ENCODE assay signal across 23 mouse cellular contexts in the genomic region with DNA sequence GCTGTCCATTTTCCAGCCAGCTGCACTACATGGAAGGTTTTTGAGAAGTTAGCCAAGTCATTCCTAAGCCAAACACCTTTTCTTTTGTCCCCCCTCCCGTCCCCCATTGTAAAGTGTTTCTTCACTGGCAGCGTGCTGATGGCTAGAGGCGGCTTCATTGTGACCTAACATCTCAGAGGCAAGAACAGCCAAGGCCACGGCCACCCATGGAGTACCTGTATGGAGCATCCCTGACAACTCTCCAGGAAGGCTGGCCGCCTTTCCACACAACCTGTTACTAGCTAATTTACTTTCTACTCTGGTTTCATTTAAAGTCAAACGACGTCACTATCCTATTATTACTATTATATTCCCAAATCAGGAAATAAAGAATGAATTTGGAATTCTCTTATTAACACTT. TPM values are rescaled to one million over a fixed set of nuclear protein-coding genes. Genes with fewer than 3 reads are reported as not detected.
DNase-seq lines count a peak whose midpoint lies in the region; ATAC-seq and TF ChIP-seq lines count a peak whose summit lies in the region.
"Had no signal": no experiment of that assay in that cellular context is flagged by ENCODE, and none has a peak within 500 bp of the region (broad histone marks: within the 10 kb centered on the region; RNA-seq: fewer than 3 reads in every experiment).

No protein-coding gene starts in this region.

- no peaks in the 10 kb centered on the region for H3K27me3 ChIP-seq in cerebellum, adult 2 months (ENCODE audit: control insufficient read depth, insufficient read depth, low read length)
- H3K27me3 ChIP-seq in liver, embryonic 12.5 days (replicated peaks) = no peaks in the 10 kb centered on the region
- H3K27me3 ChIP-seq in hindbrain, embryonic 16.5 days (replicated peaks; ENCODE audit: control insufficient read depth, insufficient read depth, low read length) = no peaks in the 10 kb centered on the region
- H3K27me3 ChIP-seq: CH12.LX; forebrain, embryonic 13.5 days; heart, embryonic 13.5 days; hindbrain, embryonic 15.5 days; Patski had no signal

- H3K4me2 ChIP-seq in liver, embryonic 12.5 days = no peak overlapping the region
- H3K4me2 ChIP-seq in hindbrain, embryonic 16.5 days (ENCODE audit: low read length) = no peak overlapping the region
- H3K4me2 ChIP-seq: forebrain, embryonic 13.5 days; heart, embryonic 13.5 days; hindbrain, embryonic 15.5 days had no signal

- no peak for ATAC-seq in liver, embryonic 12.5 days
- ATAC-seq in hindbrain, embryonic 16.5 days = no peak
- ATAC-seq: forebrain, embryonic 13.5 days; forebrain, postnatal 0 days; inflammation-experienced regulatory T-cells, adult 6 months; intestine, postnatal 0 days; Patski had no signal

- peaks cover 70% of the 10 kb centered on the region for H3K36me3 ChIP-seq in liver, embryonic 12.5 days
- H3K36me3 ChIP-seq in hindbrain, embryonic 16.5 days (ENCODE audit: control insufficient read depth, insufficient read depth, low read length) = peaks cover 20% of the 10 kb centered on the region

- no peak for TF ChIP-seq POLR2A in cerebellum, adult 2 months (IDR thresholded peaks at IDR 0.05; ENCODE audit: borderline replicate concordance, insufficient read depth, low read length)

- peak; percentile 42 for DNase-seq in R1 (ENCODE audit: low read depth, low spot score)
- peak; percentile 50 for DNase-seq in brain, adult 2 months (ENCODE audit: low read depth, low spot score)
- DNase-seq in cerebellum, adult 2 months = peak; percentile 61 to 72
- DNase-seq in cerebellum, postnatal 10 days = peak; percentile 10 to 40
- DNase-seq in spleen, adult 12 weeks (ENCODE audit: low spot score) = no peak
- no peak for DNase-seq in gastrocnemius, adult 8-10 months (ENCODE audit: low spot score in 2 of 2)
- DNase-seq: adrenal gland, postnatal 14 days; forebrain, postnatal 0 days; gastrocnemius, adult 2 months; gastrocnemius, postnatal 36 days; heart, adult 11 months; heart, postnatal 36 days; kidney, adult 9 months had no signal

- TF ChIP-seq CTCF in cerebellum, adult 2 months (IDR thresholded peaks at IDR 0.05; ENCODE audit: borderline replicate concordance, insufficient read depth, low read depth, low read length) = no peak

- no peaks in the 10 kb centered on the region for H3K4me1 ChIP-seq in cerebellum, adult 2 months (ENCODE audit: control insufficient read depth, insufficient read depth, low read length)
- H3K4me1 ChIP-seq in liver, embryonic 12.5 days = no peaks in the 10 kb centered on the region
- H3K4me1 ChIP-seq in hindbrain, embryonic 16.5 days (ENCODE audit: control insufficient read depth, insufficient read depth, low read depth, low read length) = no peaks in the 10 kb centered on the region
- H3K4me1 ChIP-seq: embryonic facial prominence, embryonic 10.5 days; forebrain, embryonic 13.5 days; heart, embryonic 13.5 days; hindbrain, embryonic 15.5 days had no signal

- no peaks in the 10 kb centered on the region for H3K9me3 ChIP-seq in liver, embryonic 12.5 days (replicated peaks)
- H3K9me3 ChIP-seq in hindbrain, embryonic 16.5 days (ENCODE audit: control insufficient read depth, low read length) = no peaks in the 10 kb centered on the region
- H3K9me3 ChIP-seq: embryonic facial prominence, embryonic 10.5 days; forebrain, embryonic 13.5 days; heart, embryonic 13.5 days; hindbrain, embryonic 15.5 days had no signal

- H3K27ac ChIP-seq in cerebellum, adult 2 months (ENCODE audit: insufficient read depth, low read length) = no peak overlapping the region
- no peak overlapping the region for H3K27ac ChIP-seq in liver, embryonic 12.5 days
- no peak overlapping the region for H3K27ac ChIP-seq in hindbrain, embryonic 16.5 days (ENCODE audit: low read depth, low read length)
- H3K27ac ChIP-seq: embryonic facial prominence, embryonic 10.5 days; forebrain, embryonic 13.5 days; gastrocnemius, adult 2 months; heart, embryonic 13.5 days; hindbrain, embryonic 15.5 days had no signal

- 9% methylated on average over 7 of the region's 7 CpGs for WGBS in cerebellum, adult 2 months
- 83% methylated on average over 7 of the region's 7 CpGs for WGBS in liver, embryonic 12.5 days (ENCODE audit: insufficient replicate concordance)
- WGBS in hindbrain, embryonic 16.5 days = 82% methylated on average over 7 of the region's 7 CpGs

- no peak overlapping the region for H3K4me3 ChIP-seq in cerebellum, adult 2 months (replicated peaks; ENCODE audit: insufficient read depth, low read depth, low read length)
- no peak overlapping the region for H3K4me3 ChIP-seq in liver, embryonic 12.5 days
- no peak overlapping the region for H3K4me3 ChIP-seq in hindbrain, embryonic 16.5 days (ENCODE audit: low read length)
- H3K4me3 ChIP-seq: embryonic facial prominence, embryonic 10.5 days; forebrain, embryonic 13.5 days; gastrocnemius, adult 2 months; heart, embryonic 13.5 days; hindbrain, embryonic 15.5 days had no signal

- no peak overlapping the region for H3K9ac ChIP-seq in liver, embryonic 12.5 days
- no peak overlapping the region for H3K9ac ChIP-seq in hindbrain, embryonic 16.5 days (ENCODE audit: low read depth, low read length)
- H3K9ac ChIP-seq: forebrain, embryonic 13.5 days; forebrain, postnatal 0 days; heart, embryonic 13.5 days; hindbrain, embryonic 15.5 days had no signal

RNA-seq across cellular contexts. Expression of a gene that starts 29.8 kb away (rescaled TPM):
- 67.5 and 75.3 TPM in 2 replicates for polyA plus RNA-seq in cerebellum, adult 2 months (2012; rRNA removed)
- 18.0 and 21.2 TPM in 2 replicates for polyA plus RNA-seq in liver, embryonic 12.5 days (2016; fragmentation: Nextera tagmentation; extraction: Ambion mirVana)
- polyA plus RNA-seq in hindbrain, embryonic 16.5 days (2015; fragmentation: Nextera tagmentation; extraction: Ambion mirVana) = 51.2 and 55.5 TPM in 2 replicates
- 1 to 10 TPM; 6.1 to 8.6 (median 6.8) TPM for total RNA-seq in gastrocnemius, adult 8-10 months (2022)

RNA-seq across cellular contexts. Expression of a gene that starts 31.3 kb away (rescaled TPM):
- polyA plus RNA-seq in cerebellum, adult 2 months (2012; rRNA removed) = 20.8 and 21.2 TPM in 2 replicates
- 12.3 and 13.0 TPM in 2 replicates for polyA plus RNA-seq in liver, embryonic 12.5 days (2016; fragmentation: Nextera tagmentation; extraction: Ambion mirVana)
- 5.2 and 8.7 TPM in 2 replicates for polyA plus RNA-seq in hindbrain, embryonic 16.5 days (2015; fragmentation: Nextera tagmentation; extraction: Ambion mirVana)
- total RNA-seq in gastrocnemius, adult 8-10 months (2022) = 10 to 100 TPM in 3 of 4 experiments, 1 to 10 TPM in 1; 9.5 to 12.1 (median 10.8) TPM

Comparison
In these comparisons a context has a peak if more than half of its experiments do, and no peak if none do; other contexts are left out.
1. DNase-seq: peak in R1 (single experiment), brain, adult 2 months (single experiment), cerebellum, adult 2 months (2 of 2) and cerebellum, postnatal 10 days (2 of 2); none in spleen, adult 12 weeks (single experiment) and gastrocnemius, adult 8-10 months (0 of 2).